Mouse (Mus musculus): Measurements from ENCODE around the gene Zfp526.
A peak's percentile ranks its signal among the peaks of the same experiment; 100 is the strongest.

- TF ChIP-seq E2F4 (IDR thresholded peaks at IDR 0.05; ENCODE audit: borderline replicate concordance, low read depth, low read length) (no peak), POLR2A (IDR thresholded peaks at IDR 0.05; ENCODE audit: control insufficient read depth in 1 of 2, insufficient read depth in 1 of 2, low read depth in 1 of 2, low read length in 2 of 2, poor library complexity in 1 of 2) (no peak; a peak in 1 of 4 replicates), EP300 (IDR thresholded peaks at IDR 0.05; ENCODE audit: low read depth in 1 of 2, low read length in 2 of 2) (peak; percentile 85 to 95), JUND (IDR thresholded peaks at IDR 0.05; ENCODE audit: low read depth, low read length) (no peak), CTCF (IDR thresholded peaks at IDR 0.05 in 2 of 3, conservative IDR thresholded peaks at IDR 0.05 in 1 of 3; ENCODE audit: control insufficient read depth in 1 of 3, insufficient read depth in 1 of 3, low read depth in 2 of 3, low read length in 3 of 3, poor library complexity in 1 of 3, severe bottlenecking in 1 of 3) (no peak), ZKSCAN1 (IDR thresholded peaks at IDR 0.05; ENCODE audit: low read depth, low read length) (no peak), ZNF384 (IDR thresholded peaks at IDR 0.05; ENCODE audit: low read depth, low read length) (no peak), TAL1 (IDR thresholded peaks at IDR 0.05; ENCODE audit: low read length) (no peak), NELFE (IDR thresholded peaks at IDR 0.05; ENCODE audit: low read depth, low read length) (no peak), ZMIZ1 (IDR thresholded peaks at IDR 0.05; ENCODE audit: low read depth, low read length) (no peak), MAFK (IDR thresholded peaks at IDR 0.05; ENCODE audit: borderline replicate concordance, low read depth, low read length) (no peak), MEF2A (IDR thresholded peaks at IDR 0.05; ENCODE audit: extremely low read depth, insufficient replicate concordance, low read depth, low read length, poor library complexity, severe bottlenecking) (no peak), MAZ (IDR thresholded peaks at IDR 0.05; ENCODE audit: low read depth, low read length) (no peak)
These were observed 8.1 kb upstream of the Zfp526 start for GRCm38 (mm10) chr7:25213099-25213498.
